Comparison of ENCODE assay signal across 8 mouse cellular contexts in the genomic region with DNA sequence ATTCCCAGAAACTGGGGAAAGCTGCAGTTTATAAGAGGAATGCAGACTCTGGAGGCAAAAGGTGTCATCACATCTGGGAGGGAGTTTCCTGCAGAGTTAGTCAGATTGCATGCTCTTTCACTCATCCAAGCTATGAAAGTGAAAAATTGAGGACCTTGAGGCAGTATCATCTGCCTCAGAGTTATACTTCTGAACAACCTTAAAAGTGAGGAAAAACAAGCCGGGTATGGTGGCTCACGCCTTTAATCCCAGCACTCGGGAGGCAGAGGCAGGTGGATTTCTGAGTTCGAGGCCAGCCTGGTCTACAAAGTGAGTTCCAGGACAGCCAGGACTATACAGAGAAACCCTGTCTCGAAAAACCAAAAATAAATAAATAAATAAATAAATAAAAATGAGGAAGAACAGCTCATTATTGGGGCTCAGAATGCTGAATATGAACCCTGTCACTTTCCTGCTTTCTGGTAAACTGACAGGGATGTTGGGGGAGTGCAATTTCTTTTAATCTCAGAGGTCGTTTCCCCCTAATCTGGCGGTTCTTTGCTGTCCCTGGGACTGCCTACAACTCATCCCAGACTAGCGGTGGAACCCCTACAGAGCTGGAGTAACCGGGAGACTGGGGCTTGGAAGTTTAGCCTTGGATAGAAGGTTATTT. TPM values are rescaled to one million over a fixed set of nuclear protein-coding genes. Genes with fewer than 3 reads are reported as not detected.
DNase-seq lines count a peak whose midpoint lies in the region; ATAC-seq and TF ChIP-seq lines count a peak whose summit lies in the region.

No protein-coding gene starts in this region.

- TF ChIP-seq CTCF in liver, adult 2 months (IDR thresholded peaks at IDR 0.05; ENCODE audit: low read depth, low read length) = no peak
- TF ChIP-seq CTCF in hindbrain, postnatal 0 days (IDR thresholded peaks at IDR 0.05; ENCODE audit: low read depth) = no peak
- no peak for TF ChIP-seq CTCF in midbrain, postnatal 0 days (IDR thresholded peaks at IDR 0.05)

- peak overlapping the region; percentile 61 for H3K4me2 ChIP-seq in hindbrain, postnatal 0 days (ENCODE audit: low read depth, low read length)
- peak overlapping the region; percentile 78 for H3K4me2 ChIP-seq in midbrain, postnatal 0 days (ENCODE audit: low read depth, low read length, poor library complexity, severe bottlenecking)

- peak overlapping the region; percentile 89 for H3K4me3 ChIP-seq in liver, adult 2 months (ENCODE audit: insufficient read depth, low read depth, low read length)
- peak overlapping the region; percentile 97 for H3K4me3 ChIP-seq in hindbrain, postnatal 0 days (ENCODE audit: low read length)
- H3K4me3 ChIP-seq in midbrain, postnatal 0 days (ENCODE audit: low read depth, low read length) = peak overlapping the region; percentile 89

- WGBS in liver, adult 2 months = 40% methylated on average over 9 of the region's 9 CpGs
- 44% methylated on average over 9 of the region's 9 CpGs for WGBS in hindbrain, postnatal 0 days
- WGBS in midbrain, postnatal 0 days = 46% methylated on average over 9 of the region's 9 CpGs

- TF ChIP-seq POLR2A in liver, adult 2 months (IDR thresholded peaks at IDR 0.05; ENCODE audit: extremely low read depth, insufficient read depth, low read length) = no peak

- H3K27me3 ChIP-seq in liver, adult 2 months (ENCODE audit: control insufficient read depth, insufficient read depth, low read length) = no peaks in the 10 kb centered on the region; the same call in 1 of the 2 replicates
- no peaks in the 10 kb centered on the region for H3K27me3 ChIP-seq in hindbrain, postnatal 0 days (ENCODE audit: insufficient read depth, low read length)
- no peaks in the 10 kb centered on the region for H3K27me3 ChIP-seq in midbrain, postnatal 0 days (ENCODE audit: insufficient read depth, low read length)

- H3K9ac ChIP-seq in liver, adult 2 months (ENCODE audit: low read depth, low read length) = peak overlapping the region; percentile 68
- H3K9ac ChIP-seq in hindbrain, postnatal 0 days (replicated peaks; ENCODE audit: low read length) = peak overlapping the region; percentile 80
- peak overlapping the region; percentile 87 for H3K9ac ChIP-seq in midbrain, postnatal 0 days (replicated peaks; ENCODE audit: low read length, poor library complexity, severe bottlenecking)

- ATAC-seq in hindbrain, postnatal 0 days = peak; percentile 16; the same call in 1 of the 2 replicates
- ATAC-seq in midbrain, postnatal 0 days (ENCODE audit: low FRiP score) = no peak; the same call in 1 of the 2 replicates

- 0 out of 2 replicates have a peak, but pooled peaks cover 1% of the 10 kb centered on the region for H3K4me1 ChIP-seq in liver, adult 2 months (ENCODE audit: control insufficient read depth, insufficient read depth, low read length)
- 0 out of 2 replicates have a peak, but pooled peaks cover 7% of the 10 kb centered on the region for H3K4me1 ChIP-seq in hindbrain, postnatal 0 days (ENCODE audit: insufficient read depth, low read length)
- H3K4me1 ChIP-seq in midbrain, postnatal 0 days (ENCODE audit: insufficient read depth, low read length) = peaks cover 5% of the 10 kb centered on the region; the same call in 1 of the 2 replicates

- H3K79me2 ChIP-seq in liver, adult 2 months (ENCODE audit: control insufficient read depth, insufficient read depth, low read length) = no peaks in the 10 kb centered on the region

- H3K9me3 ChIP-seq in hindbrain, postnatal 0 days (ENCODE audit: low read length) = no peaks in the 10 kb centered on the region
- H3K9me3 ChIP-seq in midbrain, postnatal 0 days (ENCODE audit: low read length) = no peaks in the 10 kb centered on the region

- H3K27ac ChIP-seq in liver, adult 2 months (replicated peaks; ENCODE audit: insufficient read depth, low read depth, low read length) = peak overlapping the region; percentile 50
- H3K27ac ChIP-seq in hindbrain, postnatal 0 days = peak overlapping the region; percentile 81
- peak overlapping the region; percentile 85 for H3K27ac ChIP-seq in midbrain, postnatal 0 days (ENCODE audit: low read depth, low read length)

- no peak for DNase-seq in liver, adult 2 months (ENCODE audit: extremely low read depth, low read depth, low spot score)
- no peak for DNase-seq in liver
- peak; percentile 1 for DNase-seq in brain, embryonic 18.5 days (ENCODE audit: low read depth, low spot score)
- no peak for DNase-seq in hindbrain, postnatal 0 days (ENCODE audit: low spot score)
- DNase-seq in midbrain, postnatal 0 days (ENCODE audit: low spot score) = no peak
- DNase-seq in cerebellum, adult 9-11 months = no peak
- DNase-seq in spleen, postnatal 10 days (ENCODE audit: low spot score in 2 of 2) = no peak
- no peak for DNase-seq in frontal cortex, postnatal 10 days (ENCODE audit: low spot score in 2 of 2)

- peaks cover 13% of the 10 kb centered on the region; the same call in 1 of the 2 replicates for H3K36me3 ChIP-seq in liver, adult 2 months (ENCODE audit: control insufficient read depth, insufficient read depth, low read length)
- H3K36me3 ChIP-seq in hindbrain, postnatal 0 days (ENCODE audit: insufficient read depth, low read length) = peaks cover 11% of the 10 kb centered on the region
- H3K36me3 ChIP-seq in midbrain, postnatal 0 days (ENCODE audit: insufficient read depth, low read length) = peaks cover 20% of the 10 kb centered on the region

RNA-seq across cellular contexts. Expression of gene Tmem128, which starts 0.4 kb away (rescaled TPM):
- total RNA-seq in liver, adult 2 months (2014; rRNA removed) = 34.8 and 40.8 TPM in 2 replicates
- polyA plus RNA-seq in liver, adult 2 months (2012; rRNA removed) = 16.4 and 17.8 TPM in 2 replicates
- total RNA-seq in hindbrain, postnatal 0 days (2014; rRNA removed) = 78.4 and 105 TPM in 2 replicates
- 108 and 114 TPM in 2 replicates for polyA plus RNA-seq in hindbrain, postnatal 0 days (2015; fragmentation: Nextera tagmentation; extraction: Ambion mirVana)
- total RNA-seq in midbrain, postnatal 0 days (2014; rRNA removed) = 86.1 and 101 TPM in 2 replicates
- polyA plus RNA-seq in midbrain, postnatal 0 days (2015; fragmentation: Nextera tagmentation; extraction: Ambion mirVana) = 107 and 111 TPM in 2 replicates

RNA-seq across cellular contexts. Expression of gene Otop1, which starts 16.2 kb away (rescaled TPM):
- total RNA-seq in liver, adult 2 months (2014; rRNA removed) = not detected in 2 replicates
- polyA plus RNA-seq in liver, adult 2 months (2012; rRNA removed) = not detected in 2 replicates
- total RNA-seq in hindbrain, postnatal 0 days (2014; rRNA removed) = 0.10 TPM in 1 of 2 replicates, not detected in the other
- polyA plus RNA-seq in hindbrain, postnatal 0 days (2015; fragmentation: Nextera tagmentation; extraction: Ambion mirVana) = 0.10 TPM in 1 of 2 replicates, not detected in the other
- total RNA-seq in midbrain, postnatal 0 days (2014; rRNA removed) = 0.11 TPM in 1 of 2 replicates, not detected in the other
- 0.06 and 0.07 TPM in 2 replicates for polyA plus RNA-seq in midbrain, postnatal 0 days (2015; fragmentation: Nextera tagmentation; extraction: Ambion mirVana)

RNA-seq across cellular contexts. Expression of gene Lyar, which starts 39.3 kb away (rescaled TPM):
- total RNA-seq in liver, adult 2 months (2014; rRNA removed) = 7.4 and 9.2 TPM in 2 replicates
- 1.9 and 2.6 TPM in 2 replicates for polyA plus RNA-seq in liver, adult 2 months (2012; rRNA removed)
- 1.3 and 11.4 TPM in 2 replicates for total RNA-seq in hindbrain, postnatal 0 days (2014; rRNA removed)
- 45.9 and 49.3 TPM in 2 replicates for polyA plus RNA-seq in hindbrain, postnatal 0 days (2015; fragmentation: Nextera tagmentation; extraction: Ambion mirVana)
- 5.5 and 15.5 TPM in 2 replicates for total RNA-seq in midbrain, postnatal 0 days (2014; rRNA removed)
- polyA plus RNA-seq in midbrain, postnatal 0 days (2015; fragmentation: Nextera tagmentation; extraction: Ambion mirVana) = 40.8 and 43.4 TPM in 2 replicates

RNA-seq across cellular contexts. Expression of gene Zbtb49, which starts 39.3 kb away (rescaled TPM):
- total RNA-seq in liver, adult 2 months (2014; rRNA removed) = 2.3 and 2.8 TPM in 2 replicates
- polyA plus RNA-seq in liver, adult 2 months (2012; rRNA removed) = 2.6 and 5.1 TPM in 2 replicates
- total RNA-seq in hindbrain, postnatal 0 days (2014; rRNA removed) = 24.1 and 25.2 TPM in 2 replicates
- polyA plus RNA-seq in hindbrain, postnatal 0 days (2015; fragmentation: Nextera tagmentation; extraction: Ambion mirVana) = 13.8 and 14.7 TPM in 2 replicates
- total RNA-seq in midbrain, postnatal 0 days (2014; rRNA removed) = 22.5 and 34.6 TPM in 2 replicates
- 14.5 and 18.9 TPM in 2 replicates for polyA plus RNA-seq in midbrain, postnatal 0 days (2015; fragmentation: Nextera tagmentation; extraction: Ambion mirVana)

RNA-seq across cellular contexts. Expression of gene Drd5, which starts 59.6 kb away (rescaled TPM):
- total RNA-seq in liver, adult 2 months (2014; rRNA removed) = not detected in 2 replicates
- not detected in 2 replicates for polyA plus RNA-seq in liver, adult 2 months (2012; rRNA removed)
- 1.1 and 2.8 TPM in 2 replicates for total RNA-seq in hindbrain, postnatal 0 days (2014; rRNA removed)
- polyA plus RNA-seq in hindbrain, postnatal 0 days (2015; fragmentation: Nextera tagmentation; extraction: Ambion mirVana) = 1.7 and 2.0 TPM in 2 replicates
- total RNA-seq in midbrain, postnatal 0 days (2014; rRNA removed) = 1.7 and 3.1 TPM in 2 replicates
- polyA plus RNA-seq in midbrain, postnatal 0 days (2015; fragmentation: Nextera tagmentation; extraction: Ambion mirVana) = 2.0 and 2.2 TPM in 2 replicates
